Mouse (Mus musculus): ENCODE measurements at regions not wholly inside any gene's neighbourhood (a gene's known extent, or its start where the extent isn't known, plus 50 kb on each side); places are given as distances from the start of the nearest gene placed in this dataset.

GRCm38 (mm10) chr9:67114099-67114498 is 64.9 kb upstream of the Tpm1 start:
- no peak for DNase-seq

- DNase-seq, result no peak
Measured at GRCm38 (mm10) chr9:67111836-67112584, 62.8 kb upstream of the Tpm1 start.

- DNase-seq, result no peak
Measured at GRCm38 (mm10) chr9:67107938-67108337, 58.7 kb upstream of the Tpm1 start.

- no peak for DNase-seq
Measured at GRCm38 (mm10) chr9:67105867-67106266, 56.7 kb upstream of the Tpm1 start.

GRCm38 (mm10) chr9:67105216-67105615 is 56.0 kb upstream of the Tpm1 start:
- DNase-seq, result no peak

GRCm38 (mm10) chr9:67104616-67105015 is 55.4 kb upstream of the Tpm1 start:
- DNase-seq, result no peak

GRCm38 (mm10) chr9:67102578-67102977 is 53.4 kb upstream of the Tpm1 start:
- no peak for DNase-seq

GRCm38 (mm10) chr9:67099471-67099870 is 50.3 kb upstream of the Tpm1 start:
- DNase-seq, result no peak

All from cerebellum, adult 9-10 months (tissue).